Mouse (Mus musculus): ENCODE measurements around the gene Musk.
A peak's percentile ranks its signal among the peaks of the same experiment; 100 is the strongest.

The Musk gene

DNA sequence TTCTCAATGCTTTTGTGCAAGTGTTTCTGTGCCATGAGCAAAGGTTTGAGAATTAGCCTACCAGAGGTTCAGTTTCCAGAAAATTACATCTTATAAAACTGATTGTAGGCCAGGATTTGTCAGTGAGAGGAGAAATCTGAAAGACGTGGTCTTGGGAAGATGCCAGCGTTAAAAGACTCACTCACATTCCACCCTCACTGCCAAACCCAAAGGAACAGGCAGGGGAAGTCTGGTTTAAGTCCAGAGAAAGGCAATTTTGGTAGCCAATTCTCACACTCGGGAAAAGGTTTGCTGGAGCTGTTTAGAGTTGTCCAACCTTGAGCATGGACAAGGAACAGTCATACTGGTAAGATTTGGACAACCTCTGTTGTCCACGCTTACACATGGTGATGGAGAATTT, 131.6 kb downstream of the Musk start:
- no peak for DNase-seq (ENCODE audit: low spot score)

- DNase-seq (ENCODE audit: low spot score), result peak; percentile 31
These were observed 133.5 kb downstream of the Musk start for GRCm38 (mm10) chr4:58419225-58419624.

GRCm38 (mm10) chr4:58423276-58423930, 137.6 kb downstream of the Musk start:
- peak; percentile 23 for DNase-seq (ENCODE audit: low spot score)
